Mouse (Mus musculus) testis, adult 2 months (tissue): ENCODE results near the gene Adgrb2. TPM values are rescaled to one million over a fixed set of nuclear protein-coding genes. Genes with fewer than 3 reads are reported as not detected.
A peak's percentile ranks its signal among the peaks of the same experiment; 100 is the strongest.

Source experiments
- H3K27ac ChIP-seq: fragments of 200-500 bp; 2 replicates; pipeline ENCODE4 v1.5.1; 2012; ENCODE audit warnings: low read depth, low read length; ENCODE audit not compliant: control insufficient read depth, insufficient read depth
- H3K27me3 ChIP-seq: fragments of 200-500 bp; 2 replicates; pipeline ENCODE4 v1.6.1; 2012; ENCODE audit warnings: mild to moderate bottlenecking, low read length, moderate library complexity; ENCODE audit not compliant: control insufficient read depth, insufficient read depth
- H3K36me3 ChIP-seq: fragments of 200-500 bp; 2 replicates; pipeline ENCODE4 v1.6.1; 2012; ENCODE audit warnings: mild to moderate bottlenecking, low read length; ENCODE audit not compliant: control insufficient read depth, insufficient read depth
- H3K4me1 ChIP-seq: fragments of 200-500 bp; 2 replicates; pipeline ENCODE4 v1.6.1; 2012; ENCODE audit warnings: low read length; ENCODE audit not compliant: control insufficient read depth, insufficient read depth
- H3K4me3 ChIP-seq: fragments of 200-500 bp; 2 replicates; pipeline ENCODE4 v1.5.1; 2012; ENCODE audit warnings: low read depth, mild to moderate bottlenecking, low read length, moderate library complexity, mixed read lengths; ENCODE audit not compliant: control insufficient read depth
- CTCF ChIP-seq: fragments of 200-500 bp; IDR thresholded peaks from 2 replicates; pipeline ENCODE4 v1.5.1; 2012; ENCODE audit warnings: low read depth, mild to moderate bottlenecking, inconsistent platforms, low read length, moderate library complexity; ENCODE audit not compliant: control insufficient read depth, insufficient read depth, insufficient replicate concordance
- POLR2A ChIP-seq: fragments of 200-500 bp; IDR thresholded peaks from 2 replicates; pipeline ENCODE4 v1.6.1; 2012; ENCODE audit warnings: low read depth, mild to moderate bottlenecking, inconsistent platforms, low read length, moderate library complexity; ENCODE audit not compliant: control insufficient read depth
- polyA plus RNA-seq: library from polyadenylated mRNA; depleted of rRNA; stranded (reverse); fragments of >200 nt; gene quantifications from 2 replicates; pipeline ENCODE4 v1.2.3, GENCODE M21; 2012

Adgrb2 gene
- polyA plus RNA-seq, 1 experiment = 1.6 TPM

DNA sequence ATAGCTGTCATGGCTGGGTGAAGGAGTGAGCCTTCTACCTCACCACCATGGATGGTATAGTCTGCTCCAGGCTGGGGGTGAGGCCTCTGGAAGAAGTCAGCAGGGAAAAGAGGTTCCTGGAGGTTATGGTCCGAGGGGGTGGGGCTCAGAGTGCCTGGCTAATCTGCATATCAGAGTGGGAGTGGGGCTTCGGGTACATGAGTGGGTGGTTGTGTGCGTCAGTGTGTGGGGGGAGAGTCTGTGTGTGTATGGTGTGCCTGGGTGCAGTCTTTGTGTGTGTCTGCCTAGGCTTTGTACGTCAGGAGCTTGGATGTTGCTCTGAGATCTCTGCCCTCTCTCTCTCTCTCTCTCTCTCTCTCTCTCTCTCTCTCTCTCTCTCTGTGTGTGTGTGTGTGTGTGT lies 5.7 kb upstream of the Adgrb2 start:
- TF ChIP-seq POLR2A = no peak
- TF ChIP-seq CTCF = no peak
- no peaks in the 10 kb centered on the region for H3K27me3 ChIP-seq
- no peaks in the 10 kb centered on the region; the same call in 1 of the 2 replicates for H3K4me1 ChIP-seq
- no peak overlapping the region for H3K4me3 ChIP-seq
- no peak overlapping the region for H3K27ac ChIP-seq
- H3K36me3 ChIP-seq = no peaks in the 10 kb centered on the region

GRCm38 (mm10) chr4:129981657-129982056 lies 3.0 kb upstream of the Adgrb2 start:
- Histone ChIP-seq H3K27ac (no peak overlapping the region), H3K36me3 (no peaks in the 10 kb centered on the region), H3K27me3 (no peaks in the 10 kb centered on the region; the same call in 1 of the 2 replicates), H3K4me1 (peaks cover 19% of the 10 kb centered on the region), H3K4me3 (no peak overlapping the region)
- TF ChIP-seq CTCF (no peak), POLR2A (no peak)

DNA sequence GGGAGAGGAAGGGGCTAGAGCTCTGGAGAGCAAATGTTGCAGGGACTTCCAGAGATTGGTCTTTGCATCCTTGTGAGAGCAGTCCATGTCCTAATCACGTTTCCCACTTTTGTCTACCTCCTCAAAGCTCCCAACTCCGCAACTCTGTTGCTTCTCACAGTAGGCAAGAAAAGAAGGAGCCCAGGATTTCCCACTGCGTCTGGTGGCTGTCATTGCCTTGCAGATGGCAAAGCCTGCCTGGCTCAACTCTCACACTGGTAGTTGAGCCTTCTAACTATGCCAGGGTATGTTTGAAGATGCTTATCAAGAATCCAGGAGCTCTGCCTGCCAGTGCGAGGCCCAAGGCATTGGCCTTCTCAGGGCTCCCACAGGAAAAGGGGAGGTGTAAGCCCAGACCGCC lies 1.6 kb upstream of the Adgrb2 start:
- Histone ChIP-seq H3K4me1 (peaks cover 25% of the 10 kb centered on the region), H3K27ac (no peak overlapping the region), H3K36me3 (no peaks in the 10 kb centered on the region), H3K4me3 (no peak overlapping the region), H3K27me3 (no peaks in the 10 kb centered on the region; the same call in 1 of the 2 replicates)
- TF ChIP-seq CTCF (no peak), POLR2A (no peak)

- H3K36me3 ChIP-seq = no peaks in the 10 kb centered on the region
- no peaks in the 10 kb centered on the region; the same call in 1 of the 2 replicates for H3K27me3 ChIP-seq
- H3K4me1 ChIP-seq = peaks cover 27% of the 10 kb centered on the region
- H3K27ac ChIP-seq = no peak overlapping the region
- peak overlapping the region; percentile 25; the same call in 1 of the 2 replicates for H3K4me3 ChIP-seq
- TF ChIP-seq CTCF = peak; percentile 31; the same call in 1 of the 2 replicates
- TF ChIP-seq POLR2A = no peak
These were observed 778 bp upstream of the Adgrb2 start for GRCm38 (mm10) chr4:129983764-129984420.

DNA sequence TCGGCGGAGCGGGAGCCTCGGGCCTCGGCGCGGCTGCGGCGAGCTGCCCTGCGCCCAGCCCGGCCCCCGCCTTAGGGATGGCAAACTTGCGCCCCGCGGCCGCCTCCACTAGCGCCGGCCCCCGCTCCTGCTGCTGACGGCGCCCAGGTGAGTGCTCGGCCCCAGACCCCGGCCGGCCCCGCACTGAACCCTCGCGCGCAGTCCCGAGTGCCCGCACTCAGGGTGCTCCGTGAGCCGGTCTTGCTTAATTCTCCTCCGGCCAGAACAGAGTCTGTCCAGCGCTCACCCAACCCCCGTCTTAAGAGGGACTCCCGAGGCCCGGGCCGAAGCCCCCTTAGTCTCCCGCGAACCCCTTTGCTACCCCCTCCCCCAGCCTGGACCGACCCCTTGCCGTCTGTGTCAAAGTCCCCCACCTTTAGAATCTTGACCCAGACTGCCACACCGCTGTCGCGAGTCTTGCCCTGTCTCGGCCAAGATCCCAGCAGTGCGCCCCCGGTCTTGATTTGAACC lies 546 bp downstream of the Adgrb2 start:
- TF ChIP-seq CTCF (no peak), POLR2A (no peak)
- Histone ChIP-seq H3K36me3 (no peaks in the 10 kb centered on the region), H3K27ac (no peak overlapping the region), H3K4me1 (peaks cover 27% of the 10 kb centered on the region), H3K27me3 (no peaks in the 10 kb centered on the region; the same call in 1 of the 2 replicates), H3K4me3 (peak overlapping the region; percentile 59)

- Histone ChIP-seq H3K4me1 (peaks cover 27% of the 10 kb centered on the region), H3K27ac (no peak overlapping the region), H3K4me3 (peak overlapping the region; percentile 59), H3K27me3 (no peaks in the 10 kb centered on the region; the same call in 1 of the 2 replicates), H3K36me3 (no peaks in the 10 kb centered on the region)
- TF ChIP-seq POLR2A = no peak
- no peak for TF ChIP-seq CTCF
These were observed 1.2 kb downstream of the Adgrb2 start for GRCm38 (mm10) chr4:129985671-129986441.
